Mouse (Mus musculus) cerebellum, postnatal 10 days (tissue): ENCODE results near the gene Neu3.

ENCODE experiments used
- DNase-seq, 2 experiments: peaks; one replicate each; pipeline ENCODE4 v3.0.0; 2021; ENCODE audit warnings: mixed read lengths in 2 of 2

The Neu3 gene

DNA sequence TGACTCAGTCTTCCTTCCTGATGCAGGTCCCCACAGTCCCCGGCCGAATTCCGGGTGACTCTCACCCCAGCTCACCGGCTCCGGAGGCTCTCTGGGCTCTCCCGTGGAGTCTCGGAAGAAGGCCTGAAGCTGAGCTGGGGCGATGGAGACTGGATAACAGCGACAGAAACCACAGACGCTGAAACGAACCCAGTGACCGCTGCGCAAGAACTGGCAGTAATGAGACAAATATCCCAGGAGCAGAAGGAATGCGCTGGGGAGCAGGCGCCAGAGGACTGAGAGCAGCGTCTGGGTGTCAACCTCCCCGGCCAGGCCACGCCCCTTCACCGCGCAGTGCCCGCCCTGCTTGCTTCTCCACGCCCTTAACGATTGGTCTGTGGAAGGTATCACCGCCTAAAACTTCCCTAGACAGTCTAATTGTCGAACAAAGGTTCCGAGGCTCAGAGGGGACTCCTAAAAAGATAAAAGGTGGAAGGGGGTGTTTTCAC is at the start of gene Neu3:
TSS of gene Neu3 (minus strand) at position 335 of the 488 bp plus-strand sequence.
- DNase-seq: peak; percentile 94 to 97

DNA sequence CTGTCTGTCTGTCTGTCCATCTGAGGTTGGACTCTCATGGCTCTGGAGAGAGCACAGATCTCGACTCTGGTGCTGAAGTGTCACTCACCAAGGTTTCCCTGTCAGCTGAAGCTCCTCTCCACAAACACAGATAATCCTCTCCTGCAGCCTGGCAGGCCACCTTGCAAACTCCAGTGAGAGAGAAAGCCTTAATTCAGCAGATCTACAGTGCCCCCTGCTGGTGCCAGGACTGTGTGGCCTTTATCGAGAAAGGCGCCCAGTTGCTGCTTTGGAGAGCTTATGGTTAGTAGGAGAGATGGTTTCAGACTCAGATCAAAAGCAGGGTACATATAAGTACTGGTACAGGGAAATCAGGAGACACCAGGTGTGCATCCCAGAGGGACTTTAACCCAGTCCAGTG is 48.1 kb upstream of the Neu3 start:
- DNase-seq: peak; percentile 91

DNA sequence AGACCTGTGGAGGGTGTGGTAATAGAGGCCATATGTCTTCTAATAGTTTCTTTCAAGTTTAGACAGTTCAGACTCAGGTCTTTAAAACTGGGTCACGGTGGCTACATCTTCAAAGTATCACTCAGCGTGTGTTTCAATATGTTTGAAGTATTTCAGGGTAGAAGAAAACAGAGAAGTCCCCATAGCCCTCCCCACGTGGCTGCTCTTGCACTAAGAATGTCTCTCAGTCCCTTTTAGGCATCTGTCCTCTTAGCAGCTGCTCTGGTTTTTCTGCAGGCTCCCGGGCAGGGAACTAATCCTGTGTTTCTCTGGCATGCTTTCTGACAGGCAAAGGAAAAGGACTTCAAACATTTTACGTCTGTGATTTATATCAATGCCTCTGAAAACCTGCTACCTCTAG is 47.7 kb upstream of the Neu3 start:
- no peak for DNase-seq

DNA sequence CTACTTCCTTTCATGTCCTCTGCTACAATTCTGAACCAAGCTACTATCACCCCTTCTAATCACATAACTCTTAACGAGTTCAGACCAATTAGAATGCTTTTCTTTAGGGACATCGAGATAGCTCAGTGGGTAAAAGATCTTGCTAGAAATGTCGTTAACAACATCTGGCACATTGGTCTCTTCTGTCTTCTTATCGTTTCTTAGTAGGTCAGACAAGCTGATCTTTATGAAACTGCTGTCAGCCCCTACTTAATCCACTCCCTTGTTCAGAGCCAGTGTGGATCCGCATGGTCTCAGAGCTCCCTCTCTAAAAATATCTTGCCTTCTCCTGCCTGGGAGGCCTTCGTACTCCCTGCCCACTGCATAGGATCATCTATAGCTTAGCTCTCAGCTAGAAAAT is 45.7 kb upstream of the Neu3 start:
- DNase-seq: no peak

DNA sequence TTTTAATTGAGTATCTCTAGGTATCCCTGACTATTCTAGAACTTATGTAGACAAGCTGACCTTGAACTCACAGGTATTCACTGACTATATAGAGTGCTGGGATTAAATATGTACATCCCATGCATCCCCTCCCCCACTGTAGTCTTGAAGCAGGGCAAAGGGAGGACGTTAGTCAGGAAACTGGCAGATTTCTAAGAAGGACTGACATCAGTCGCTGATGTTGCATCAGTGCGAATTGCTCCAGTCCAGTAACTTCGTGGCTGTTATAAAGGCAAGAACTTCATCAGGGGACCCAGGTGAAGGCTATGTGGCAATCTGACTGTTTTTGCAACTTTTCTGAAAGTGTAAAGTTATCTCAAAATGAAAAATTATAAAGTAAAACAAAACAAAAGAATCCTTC is 41.1 kb upstream of the Neu3 start:
- no peak for DNase-seq

DNA sequence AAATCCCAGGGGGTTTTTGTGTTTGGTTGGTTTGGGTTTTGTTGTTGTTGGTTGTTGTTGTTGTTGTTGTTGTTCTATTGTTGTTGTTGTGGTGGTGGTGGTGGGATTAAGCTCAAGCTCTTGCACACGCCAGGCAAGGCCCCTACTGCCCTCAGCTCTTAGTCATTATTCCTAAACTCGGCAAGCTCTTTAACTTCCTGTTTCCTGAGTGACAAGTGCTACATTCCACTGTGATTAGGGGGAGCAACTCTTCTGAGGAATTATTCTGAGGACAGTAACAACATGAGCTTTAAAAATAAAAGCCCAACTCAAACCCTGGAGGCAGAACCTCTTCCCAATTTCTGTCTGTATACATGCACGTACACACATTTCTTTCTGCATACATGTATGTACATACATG is 37.0 kb upstream of the Neu3 start:
- DNase-seq: no peak

DNA sequence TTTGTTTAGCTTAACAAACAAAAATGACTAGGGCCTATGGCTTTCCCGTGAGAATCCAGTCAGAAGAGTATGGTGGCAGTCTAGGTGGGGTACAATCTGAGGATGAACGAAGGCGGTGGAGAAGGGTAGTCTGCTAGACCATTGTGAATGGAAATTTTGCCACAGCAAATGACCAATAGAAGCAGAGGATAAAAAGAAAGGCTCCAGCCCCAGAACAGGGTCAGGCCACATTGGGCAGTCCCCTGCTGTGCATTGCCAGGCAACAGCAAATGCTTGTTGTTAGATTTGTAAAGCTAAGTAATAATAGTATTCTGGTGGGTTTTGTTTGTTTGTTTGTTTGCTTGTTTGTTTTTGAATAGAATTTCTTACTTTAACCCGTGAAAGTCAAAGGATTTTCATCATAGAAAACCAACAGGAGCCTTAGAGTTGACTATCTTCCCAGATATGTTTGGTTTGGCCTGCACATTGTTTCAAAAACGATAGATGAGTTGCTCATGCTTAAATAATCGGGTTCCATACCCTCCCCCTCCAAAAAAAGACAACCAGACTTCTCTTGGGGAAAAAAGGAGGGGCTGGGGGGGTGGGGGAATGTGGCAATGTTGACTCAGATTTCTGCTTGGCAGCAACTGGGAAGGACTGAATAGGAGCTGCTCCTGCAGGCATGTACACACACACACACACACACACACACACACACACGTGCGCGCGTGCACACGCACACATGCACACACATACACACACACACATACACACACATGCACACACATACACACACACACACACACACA is 36.2 kb upstream of the Neu3 start:
- peak in 1 of 2 experiments; percentile 18 for DNase-seq

DNA sequence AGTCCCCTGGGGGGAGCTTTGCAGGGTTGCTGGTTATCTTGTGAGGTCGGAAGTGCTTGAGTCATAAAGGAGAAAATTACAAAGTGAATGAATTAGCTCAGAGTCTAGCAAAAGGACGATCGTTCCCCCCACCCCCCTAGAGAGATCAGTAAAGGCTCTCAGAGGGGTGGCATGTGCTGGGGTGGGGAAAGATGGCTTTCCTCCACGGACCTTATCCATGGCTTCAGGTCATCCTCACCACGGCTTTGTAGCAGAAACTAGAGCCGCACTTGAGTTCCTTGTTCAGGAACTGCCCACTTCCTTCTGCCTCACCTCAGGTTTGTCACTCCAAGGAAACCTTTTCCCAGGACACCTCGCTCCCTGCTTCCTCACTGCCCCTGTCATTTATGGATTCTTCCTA is 35.1 kb upstream of the Neu3 start, which contains the start of gene Spcs2:
TSS of gene Spcs2 (minus strand) at position 101 of the 400 bp plus-strand sequence.
- DNase-seq: no peak

DNA sequence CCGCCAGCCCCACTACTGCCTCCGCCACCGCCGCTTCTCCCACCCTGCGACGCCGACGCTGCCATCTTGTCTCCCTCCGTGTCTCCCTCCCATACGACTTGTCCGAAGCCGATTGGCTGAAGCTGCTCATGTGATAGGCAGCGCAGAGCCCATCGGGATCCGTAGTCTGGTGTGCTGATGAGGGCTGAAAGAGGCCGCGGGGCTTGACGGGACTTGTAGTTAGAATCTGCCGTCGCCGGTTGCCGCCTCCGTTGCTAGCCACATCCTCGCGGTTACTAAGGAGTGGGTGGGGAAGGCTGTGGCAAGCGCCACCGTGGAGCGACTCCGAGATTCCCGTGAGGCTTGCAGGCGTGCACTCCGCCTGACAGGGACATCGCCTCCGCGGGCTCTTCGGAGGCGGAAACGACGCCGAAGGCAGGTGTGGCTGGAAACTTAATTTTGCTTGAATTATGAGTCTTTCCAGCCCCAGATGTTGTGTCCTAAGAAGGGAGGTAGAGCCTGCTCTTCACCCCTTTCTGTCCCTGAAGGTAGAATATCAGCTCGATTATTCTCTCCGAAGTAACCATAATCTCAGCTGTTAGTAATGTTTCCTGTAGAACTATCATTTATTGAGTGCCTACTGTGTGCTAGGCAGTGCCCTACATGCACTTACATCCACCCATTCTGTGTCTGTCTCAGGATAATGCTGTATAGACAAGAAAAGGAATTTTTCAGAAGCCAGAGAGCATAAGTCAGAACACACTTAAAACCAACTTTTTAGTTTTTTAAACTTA is 30.8 kb upstream of the Neu3 start, which contains the start of gene Xrra1:
TSS of gene Xrra1 (plus strand) at position 304 of the 773 bp plus-strand sequence.
- peak; percentile 96 to 98 for DNase-seq

DNA sequence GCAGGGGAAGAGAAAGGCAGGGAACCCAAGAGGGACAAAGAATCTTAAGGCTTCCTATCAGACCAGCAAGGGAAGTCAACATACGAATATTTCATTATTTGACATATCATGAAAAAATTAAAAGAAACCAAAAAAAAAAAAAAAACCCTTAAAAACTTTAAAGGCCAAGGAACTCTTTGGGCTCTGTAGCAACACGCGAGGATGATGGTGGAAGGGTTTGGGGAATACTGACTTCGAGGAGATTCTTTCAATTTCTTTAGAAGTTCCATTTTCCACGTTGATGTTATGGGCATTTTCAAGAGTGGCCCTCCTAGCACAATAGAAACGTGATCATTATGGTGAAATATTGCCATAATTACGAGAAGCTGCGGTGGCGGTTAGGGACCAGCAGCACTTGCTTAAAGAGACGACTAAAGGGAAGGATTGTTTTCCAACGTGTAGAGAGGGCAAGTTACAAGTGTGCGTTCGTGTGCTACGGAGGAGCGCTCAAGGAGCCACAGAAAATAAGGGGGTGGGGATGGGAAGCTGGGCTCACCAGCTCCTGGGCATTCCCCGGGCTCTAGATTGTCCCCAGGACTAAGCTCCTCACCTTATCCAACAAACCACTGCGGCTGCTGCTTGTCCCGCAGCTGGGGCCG is 30.1 kb upstream of the Neu3 start:
- DNase-seq: no peak

DNA sequence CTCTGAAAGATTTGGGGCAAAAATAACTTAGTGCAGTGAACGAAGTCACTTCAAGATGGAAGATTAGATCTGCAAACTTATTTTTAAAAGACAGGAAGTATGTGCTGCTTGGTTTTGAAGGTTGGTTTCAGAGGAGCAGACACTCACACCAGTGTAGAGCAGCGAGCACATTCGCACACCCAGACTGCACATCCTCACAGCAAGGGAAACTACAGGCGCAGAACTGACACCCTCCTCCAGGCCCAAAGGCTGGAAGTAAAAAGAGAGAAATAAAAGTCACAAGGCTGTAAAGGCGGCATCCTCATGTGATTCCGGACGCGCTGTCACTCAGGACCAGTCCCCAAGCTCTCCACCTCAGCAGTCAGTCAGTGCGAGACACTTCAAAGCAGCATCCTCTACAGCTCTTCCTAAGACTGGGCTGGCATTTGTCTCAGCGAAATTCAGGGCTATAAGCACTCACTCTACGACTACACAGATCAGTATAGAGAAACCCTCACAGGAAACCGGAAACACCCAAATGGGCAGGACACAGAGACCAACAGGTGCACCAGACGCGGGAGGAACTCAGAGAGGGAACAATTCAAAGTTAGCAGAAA is 28.1 kb upstream of the Neu3 start:
- DNase-seq: no peak

DNA sequence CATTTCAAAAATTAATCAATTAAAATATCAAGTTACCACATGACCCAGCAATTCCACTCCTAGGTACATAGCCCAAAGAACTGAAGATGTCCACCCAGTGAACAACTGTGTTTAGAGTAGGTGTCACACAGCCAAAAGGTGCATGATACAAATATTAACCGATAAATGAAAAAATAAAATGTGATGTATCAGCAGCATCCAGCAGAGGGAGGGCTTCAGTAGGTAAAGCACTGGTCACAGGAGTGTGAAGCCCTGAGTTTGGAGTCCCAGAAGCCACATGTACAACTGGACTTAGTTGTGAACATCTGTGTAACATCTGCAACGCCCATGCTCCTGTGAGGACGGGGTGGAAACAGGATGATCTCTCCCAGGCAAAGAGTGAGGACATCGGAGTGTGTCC is 26.1 kb upstream of the Neu3 start:
- no peak for DNase-seq

DNA sequence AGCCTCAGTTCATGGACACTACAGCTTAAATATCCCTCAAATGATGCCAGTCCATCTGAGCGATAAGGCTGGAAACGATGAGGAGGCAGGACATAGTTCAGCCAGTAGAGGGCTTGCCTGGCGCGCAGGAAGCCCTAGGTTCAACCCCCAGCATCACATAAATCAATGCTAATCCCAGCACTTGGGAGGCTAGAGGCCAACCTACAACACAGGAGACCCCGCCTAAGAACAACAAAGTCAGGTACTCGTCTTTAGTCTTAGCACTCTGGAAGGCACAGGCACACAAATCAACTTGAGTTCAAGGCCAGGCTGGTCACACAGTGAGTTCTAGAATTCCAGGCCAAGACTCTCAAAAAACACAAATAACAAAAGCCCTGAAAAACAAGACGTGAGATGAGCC is 25.1 kb upstream of the Neu3 start:
- no peak for DNase-seq

DNA sequence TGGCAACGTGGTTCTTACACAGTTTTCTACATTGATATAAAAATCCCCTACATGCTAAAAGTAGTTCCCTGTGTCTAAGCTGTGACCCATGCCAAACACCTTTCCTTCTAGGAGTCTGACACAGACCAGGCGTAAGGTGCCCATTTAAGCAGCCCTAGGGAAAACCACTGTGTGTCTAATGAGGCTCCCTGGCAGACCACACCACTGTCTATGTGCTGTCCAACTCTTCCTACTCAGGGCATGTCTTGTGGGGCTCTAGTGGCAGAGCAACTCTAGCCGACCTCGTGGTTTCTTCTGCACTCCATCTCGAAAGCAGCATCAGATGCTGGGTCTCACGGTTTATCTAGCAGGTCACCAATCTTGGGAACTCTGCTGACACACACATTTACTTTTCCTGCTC is 23.4 kb upstream of the Neu3 start:
- DNase-seq: no peak

DNA sequence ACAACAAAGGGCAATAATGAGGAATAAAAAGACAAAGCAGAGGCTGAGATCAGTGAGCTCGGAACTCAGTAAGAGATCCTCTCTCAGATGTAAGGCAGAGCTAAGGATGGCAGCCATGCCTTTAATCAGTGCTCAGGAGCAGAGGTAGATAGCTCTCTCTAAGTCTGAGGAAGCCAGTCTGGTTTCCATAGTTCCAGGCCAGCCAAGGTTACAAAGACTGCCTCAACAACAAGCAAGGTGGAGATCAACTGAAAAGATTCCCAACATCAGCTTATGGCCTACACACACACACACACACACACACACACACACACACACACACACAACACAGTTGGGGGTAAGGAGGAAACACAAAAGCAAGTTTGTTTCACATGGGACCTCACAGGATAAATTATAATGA is 22.9 kb upstream of the Neu3 start:
- DNase-seq: no peak

DNA sequence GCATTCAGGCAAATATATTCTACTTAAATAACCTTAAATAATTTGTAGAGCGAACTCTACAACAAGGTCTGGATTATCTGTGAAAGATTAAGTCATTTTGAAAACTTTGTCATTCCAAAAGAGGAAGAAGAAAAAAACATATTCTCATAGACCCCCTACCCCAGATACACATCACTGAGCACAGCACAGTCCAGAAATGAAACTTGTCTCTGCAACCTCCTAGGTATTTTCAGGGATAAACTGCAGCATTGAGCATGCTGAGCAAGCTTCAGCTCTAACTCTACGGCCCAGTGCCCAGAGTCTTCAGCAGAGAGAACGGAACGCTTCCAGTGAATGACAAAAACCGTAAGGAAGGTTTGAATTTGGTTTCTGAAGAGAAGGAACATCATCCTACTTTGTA is 22.3 kb upstream of the Neu3 start:
- DNase-seq: no peak

DNA sequence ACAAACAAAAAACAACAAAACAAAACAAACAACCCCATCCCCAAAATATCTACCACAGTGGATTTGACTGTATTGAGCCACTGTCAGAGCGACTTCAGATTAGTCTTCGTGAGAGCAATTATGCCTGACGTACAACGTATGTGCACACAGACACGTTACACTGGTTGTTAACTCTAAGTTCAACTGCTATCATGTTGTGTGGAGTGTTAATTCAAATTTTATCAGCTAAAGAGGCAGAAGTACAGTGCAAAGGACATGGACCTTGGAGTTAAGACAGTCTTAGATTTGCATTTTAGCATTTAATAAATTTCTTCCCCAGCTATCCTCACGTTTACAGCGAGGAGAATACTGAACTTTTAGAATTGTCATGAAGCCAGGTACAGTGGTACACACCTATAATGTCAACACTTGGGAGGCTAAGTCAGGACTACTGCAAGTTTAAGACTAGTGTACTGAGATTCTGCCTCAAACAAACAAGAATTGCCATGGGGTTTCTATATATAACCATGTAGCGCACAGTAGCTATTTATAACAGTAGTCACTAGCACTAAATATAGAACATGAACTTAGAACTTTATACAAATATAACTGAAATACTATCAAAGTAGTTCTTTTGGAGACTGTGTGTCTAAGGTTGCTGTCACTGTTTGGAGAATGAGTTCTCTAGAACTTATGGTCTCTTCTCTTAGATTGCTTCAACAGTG is 17.5 kb upstream of the Neu3 start:
- no peak for DNase-seq

DNA sequence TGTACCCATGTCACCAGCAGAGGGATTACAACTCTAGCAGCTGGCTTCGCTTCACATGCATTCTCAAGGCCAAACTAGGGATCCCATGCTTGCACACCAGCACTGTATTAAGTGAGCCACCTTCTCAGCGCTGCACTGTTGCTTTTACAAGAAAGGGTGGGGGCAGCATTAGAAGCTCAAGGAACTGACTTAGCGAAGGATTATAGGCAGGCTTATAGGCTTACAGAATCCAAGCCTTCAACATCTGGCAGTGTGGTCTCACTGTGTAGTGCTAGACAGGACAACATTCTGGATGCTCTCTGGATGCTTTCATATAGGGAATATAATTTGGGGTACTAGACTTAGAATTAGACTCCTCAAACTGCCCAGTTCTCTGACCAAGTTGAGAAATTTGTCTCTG is 10.0 kb upstream of the Neu3 start:
- DNase-seq: no peak

DNA sequence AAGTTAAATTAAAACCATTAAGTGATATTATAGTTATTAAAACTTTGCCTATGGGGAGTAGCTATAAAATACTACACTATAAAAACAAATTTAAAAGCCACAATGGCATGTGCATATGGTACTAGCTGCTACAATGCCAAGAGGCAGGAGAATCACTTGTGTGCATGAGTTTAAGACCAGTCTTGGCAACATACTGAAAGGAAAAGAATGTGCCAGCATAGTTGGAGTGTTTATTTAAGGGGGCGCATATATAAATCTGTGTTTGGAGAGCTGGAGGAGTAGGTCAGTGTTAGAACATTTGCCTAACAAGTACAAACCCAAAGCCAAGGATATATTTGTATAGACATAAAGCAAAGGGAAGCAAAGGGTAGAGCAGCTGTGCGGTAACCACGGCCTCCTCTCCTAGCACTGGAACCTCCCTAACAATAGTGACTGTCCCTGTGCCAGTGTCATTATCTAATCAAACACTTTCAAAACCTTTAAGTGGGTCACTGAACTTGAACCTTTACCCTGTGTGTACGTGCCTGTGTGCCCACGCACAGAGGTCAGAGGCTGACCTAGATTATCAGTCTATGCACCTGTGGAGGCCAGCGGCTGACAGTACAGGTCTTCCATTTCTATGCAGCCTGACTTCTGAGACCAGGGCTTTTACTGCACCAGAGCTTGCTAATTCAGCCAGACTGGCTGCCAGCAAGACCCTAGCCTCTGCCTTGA is 9.3 kb upstream of the Neu3 start:
- no peak for DNase-seq

DNA sequence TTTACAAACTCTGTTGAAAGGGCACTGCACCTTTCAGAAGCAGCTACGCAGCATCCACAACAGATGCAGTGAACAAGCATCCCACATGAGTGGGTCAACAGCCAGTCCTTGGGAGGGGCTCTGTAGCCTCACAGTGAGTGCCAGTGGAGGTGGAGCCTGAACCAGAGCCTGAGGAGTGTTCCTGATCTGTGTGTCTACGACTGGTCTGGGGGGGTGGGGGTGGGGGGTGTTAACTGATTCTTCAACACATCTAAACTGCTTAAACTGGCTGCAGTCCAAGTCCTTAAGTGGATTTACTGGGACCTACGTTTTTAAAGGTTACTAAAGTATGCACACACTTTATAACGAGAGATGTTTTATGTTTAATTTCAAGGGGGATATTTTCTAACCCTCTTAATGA is 8.6 kb upstream of the Neu3 start:
- DNase-seq: no peak

DNA sequence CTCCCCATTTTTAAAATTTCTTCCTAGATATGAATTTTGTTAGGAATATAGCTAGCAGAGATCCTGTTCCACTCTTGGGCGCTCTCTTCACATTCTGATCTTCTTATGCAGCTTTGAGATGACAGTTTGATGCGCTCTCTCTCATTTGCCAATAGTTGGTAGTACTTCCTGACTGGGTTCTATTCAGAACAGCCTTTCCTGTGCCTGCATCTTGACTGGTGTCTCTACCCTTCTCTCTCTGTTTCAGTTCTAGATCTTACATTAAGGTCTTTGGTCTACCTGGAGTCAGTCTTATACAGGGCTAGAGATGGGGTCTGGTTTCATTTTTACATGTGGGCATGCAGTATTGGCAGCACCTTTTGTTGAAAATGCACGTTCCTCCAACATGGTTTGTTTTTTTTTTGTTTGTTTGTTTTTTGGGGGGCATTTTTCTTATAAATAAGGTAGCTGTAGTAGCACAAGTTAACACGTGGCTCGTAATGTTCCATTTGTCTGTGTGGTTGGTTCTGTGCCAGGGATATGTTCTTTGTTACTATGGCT is 6.2 kb upstream of the Neu3 start:
- DNase-seq: no peak

DNA sequence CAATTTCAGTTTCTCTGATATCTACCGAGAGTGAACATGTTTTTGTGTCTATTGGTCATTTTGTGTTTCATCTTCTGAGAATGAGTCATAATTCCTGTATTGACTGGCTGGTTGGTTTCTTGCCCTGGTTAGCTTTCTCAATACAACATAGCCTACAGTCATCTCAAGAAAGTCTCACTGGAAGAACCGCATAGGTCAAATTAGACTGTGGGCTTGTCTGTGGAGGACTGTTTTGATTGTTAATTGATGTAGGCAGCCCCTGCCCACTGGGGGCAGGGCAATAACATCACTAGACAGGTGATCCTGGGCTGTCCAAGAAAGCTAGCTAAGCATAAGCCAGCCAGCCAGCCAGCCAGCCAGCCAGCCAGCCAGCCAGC is 5.6 kb upstream of the Neu3 start:
- DNase-seq: no peak
